Mouse (Mus musculus): ENCODE measurements at regions not wholly inside any gene's neighbourhood (a gene's known extent, or its start where the extent isn't known, plus 50 kb on each side); places are given as distances from the start of the nearest gene placed in this dataset.
"Not testable (repeated sequence)": the region's sequence is repeated elsewhere in the genome, so short reads cannot be mapped to it uniquely, and the experiment has no call there.

- peak; percentile 54 to 63 for DNase-seq
Measured at GRCm38 (mm10) chr7:60622271-60623249, 482.5 kb upstream of the Snrpn start.

- DNase-seq, result not testable (repeated sequence)
Measured at GRCm38 (mm10) chr7:60617070-60617674, 477.2 kb upstream of the Snrpn start.

Measured in kidney, postnatal 4 days (tissue).